Mouse (Mus musculus) layer of hippocampus, adult 9-11 months (tissue): ENCODE measurements around the gene Tpk1.

ENCODE experiments used
- DNase-seq: peaks from one replicate; pipeline ENCODE4 v3.0.0; 2022

The Tpk1 gene

GRCm38 (mm10) chr6:43343006-43343405, 323.1 kb downstream of the Tpk1 start:
- no peak for DNase-seq

GRCm38 (mm10) chr6:43342386-43342785, 323.7 kb downstream of the Tpk1 start:
- DNase-seq, result no peak

- no peak for DNase-seq
These were observed 327.3 kb downstream of the Tpk1 start for GRCm38 (mm10) chr6:43338804-43339203.

GRCm38 (mm10) chr6:43337491-43337961, 328.6 kb downstream of the Tpk1 start:
- no peak for DNase-seq

GRCm38 (mm10) chr6:43335619-43336234, 330.4 kb downstream of the Tpk1 start:
- DNase-seq, result no peak

GRCm38 (mm10) chr6:43333479-43333878, 332.6 kb downstream of the Tpk1 start:
- DNase-seq, result no peak

GRCm38 (mm10) chr6:43312961-43313656, 353.0 kb downstream of the Tpk1 start:
- no peak for DNase-seq

GRCm38 (mm10) chr6:43312546-43312945, 353.5 kb downstream of the Tpk1 start:
- no peak for DNase-seq

GRCm38 (mm10) chr6:43310071-43310470, 356.0 kb downstream of the Tpk1 start:
- no peak for DNase-seq

- no peak for DNase-seq
These were observed 356.6 kb downstream of the Tpk1 start, which contains the start of gene Nobox for GRCm38 (mm10) chr6:43309454-43309853. Nobox (minus strand) TSS chr6:43309554.

GRCm38 (mm10) chr6:43297508-43297850, 368.6 kb downstream of the Tpk1 start:
- DNase-seq, result no peak

GRCm38 (mm10) chr6:43296798-43297507, 369.1 kb downstream of the Tpk1 start:
- peak; percentile 26 for DNase-seq

GRCm38 (mm10) chr6:43295908-43296307, 370.2 kb downstream of the Tpk1 start:
- no peak for DNase-seq
